Mouse (Mus musculus): ENCODE results near the gene Mknk2. TPM values are rescaled to one million over a fixed set of nuclear protein-coding genes. Genes with fewer than 3 reads are reported as not detected.

The Mknk2 gene
- total and polyA plus RNA-seq, 3 experiments = 47.4 to 184 (median 87.1) TPM

GRCm38 (mm10) chr10:80703643-80704042 is 25.7 kb upstream of the Mknk2 start:
- Histone ChIP-seq H3K27ac (ENCODE audit: control insufficient read depth, low read depth, low read length) (no peak overlapping the region), H3K9me3 (replicated peaks; ENCODE audit: insufficient read depth, low read length) (no peaks in the 10 kb centered on the region), H3K4me1 (ENCODE audit: control insufficient read depth in 1 of 2, insufficient read depth in 2 of 2, low read length in 2 of 2) (peaks cover 12 to 24% of the 10 kb centered on the region in 2 experiments), H3K27me3 (ENCODE audit: control insufficient read depth in 1 of 2, insufficient read depth in 2 of 2, low read length in 2 of 2) (no peaks in the 10 kb centered on the region), H3K9ac (ENCODE audit: control insufficient read depth, low read depth, low read length, poor library complexity, severe bottlenecking) (no peak overlapping the region), H3K79me2 (ENCODE audit: control insufficient read depth, insufficient read depth, low read length, poor library complexity) (peaks cover 4% of the 10 kb centered on the region), H3K36me3 (ENCODE audit: control insufficient read depth in 1 of 2, insufficient read depth in 2 of 2, low read length in 2 of 2) (peaks cover 0 to 17% of the 10 kb centered on the region in 2 experiments; a peak in 2 of 4 replicates), H3K4me3 (ENCODE audit: control insufficient read depth in 1 of 2, insufficient read depth in 1 of 2, low read depth in 2 of 2, low read length in 2 of 2) (peak overlapping the region in 1 of 2 experiments; percentile 60; a peak in 3 of 4 replicates)
- TF ChIP-seq GABPA (IDR thresholded peaks at IDR 0.05; ENCODE audit: low read depth, low read length) (no peak), POLR2AphosphoS2 (IDR thresholded peaks at IDR 0.05; ENCODE audit: low read length) (no peak), MAX (IDR thresholded peaks at IDR 0.05; ENCODE audit: low read length) (no peak), JUND (IDR thresholded peaks at IDR 0.05; ENCODE audit: low read depth, low read length) (no peak), MYC (IDR thresholded peaks at IDR 0.05; ENCODE audit: low read depth, low read length) (no peak), NELFE (IDR thresholded peaks at IDR 0.05; ENCODE audit: low read depth, low read length) (no peak), CHD1 (IDR thresholded peaks at IDR 0.05; ENCODE audit: low read depth, low read length) (no peak), GATA1 (IDR thresholded peaks at IDR 0.05; ENCODE audit: low read depth, low read length) (no peak), RCOR1 (IDR thresholded peaks at IDR 0.05; ENCODE audit: low read depth, low read length) (no peak), E2F4 (IDR thresholded peaks at IDR 0.05; ENCODE audit: borderline replicate concordance, low read depth, low read length) (no peak), ZNF384 (IDR thresholded peaks at IDR 0.05; ENCODE audit: low read depth, low read length) (no peak), RAD21 (IDR thresholded peaks at IDR 0.05; ENCODE audit: low read depth, low read length) (no peak), SMC3 (IDR thresholded peaks at IDR 0.05; ENCODE audit: low read depth, low read length) (no peak), SIN3A (IDR thresholded peaks at IDR 0.05; ENCODE audit: low read length) (no peak), TBP (IDR thresholded peaks at IDR 0.05; ENCODE audit: low read depth, low read length) (no peak), UBTF (IDR thresholded peaks at IDR 0.05; ENCODE audit: borderline replicate concordance, insufficient read depth, low read depth, low read length) (no peak)
- DNase-seq (ENCODE audit: low read depth, low spot score) = no peak

GRCm38 (mm10) chr10:80702536-80703390 is 24.9 kb upstream of the Mknk2 start:
- peak overlapping the region; percentile 63 for H3K9ac ChIP-seq (ENCODE audit: control insufficient read depth, low read depth, low read length, poor library complexity, severe bottlenecking)
- peak overlapping the region; percentile 60 to 93 for H3K4me3 ChIP-seq (ENCODE audit: control insufficient read depth in 1 of 2, insufficient read depth in 1 of 2, low read depth in 2 of 2, low read length in 2 of 2)
- H3K27ac ChIP-seq (ENCODE audit: control insufficient read depth, low read depth, low read length) = peak overlapping the region; percentile 64
- H3K9me3 ChIP-seq (replicated peaks; ENCODE audit: insufficient read depth, low read length) = no peaks in the 10 kb centered on the region
- H3K36me3 ChIP-seq (ENCODE audit: control insufficient read depth in 1 of 2, insufficient read depth in 2 of 2, low read length in 2 of 2) = peaks cover 0 to 20% of the 10 kb centered on the region in 2 experiments; a peak in 2 of 4 replicates
- peaks cover 17 to 33% of the 10 kb centered on the region in 2 experiments for H3K4me1 ChIP-seq (ENCODE audit: control insufficient read depth in 1 of 2, insufficient read depth in 2 of 2, low read length in 2 of 2)
- TF ChIP-seq E2F4 (IDR thresholded peaks at IDR 0.05; ENCODE audit: borderline replicate concordance, low read depth, low read length) (no peak), UBTF (IDR thresholded peaks at IDR 0.05; ENCODE audit: borderline replicate concordance, insufficient read depth, low read depth, low read length) (peak; percentile 49; the same call in 1 of the 2 replicates), MAFK (IDR thresholded peaks at IDR 0.05; ENCODE audit: borderline replicate concordance, low read depth, low read length) (no peak), EP300 (IDR thresholded peaks at IDR 0.05; ENCODE audit: low read depth in 1 of 2, low read length in 2 of 2) (no peak), SIN3A (IDR thresholded peaks at IDR 0.05; ENCODE audit: low read length) (peak; percentile 62), MXI1 (IDR thresholded peaks at IDR 0.05; ENCODE audit: low read depth, low read length) (peak; percentile 90), ZNF384 (IDR thresholded peaks at IDR 0.05; ENCODE audit: low read depth, low read length) (0 out of 2 replicates have a peak, but pooled peaks have one; percentile 2), NRF1 (IDR thresholded peaks at IDR 0.05; ENCODE audit: insufficient read depth, low read depth, low read length, poor library complexity, severe bottlenecking) (peak; percentile 48; the same call in 1 of the 2 replicates), ELF1 (IDR thresholded peaks at IDR 0.05; ENCODE audit: low read depth, low read length) (no peak), MAX (IDR thresholded peaks at IDR 0.05; ENCODE audit: low read length) (peak; percentile 67), BHLHE40 (IDR thresholded peaks at IDR 0.05; ENCODE audit: borderline replicate concordance, low read depth, low read length) (no peak), GABPA (IDR thresholded peaks at IDR 0.05; ENCODE audit: low read depth, low read length) (no peak), HCFC1 (IDR thresholded peaks at IDR 0.05; ENCODE audit: low read depth, low read length) (peak; percentile 22; the same call in 1 of the 2 replicates), NELFE (IDR thresholded peaks at IDR 0.05; ENCODE audit: low read depth, low read length) (peak; percentile 38; the same call in 1 of the 2 replicates)
- DNase-seq (ENCODE audit: low read depth, low spot score) = peak; percentile 97
- no peaks in the 10 kb centered on the region for H3K27me3 ChIP-seq (ENCODE audit: control insufficient read depth in 1 of 2, insufficient read depth in 2 of 2, low read length in 2 of 2)
- peaks cover 4% of the 10 kb centered on the region for H3K79me2 ChIP-seq (ENCODE audit: control insufficient read depth, insufficient read depth, low read length, poor library complexity)

All from MEL (cell line).